Mouse (Mus musculus): ENCODE data around the gene Vmn1r214. TPM values are rescaled to one million over a fixed set of nuclear protein-coding genes. Genes with fewer than 3 reads are reported as not detected.

Vmn1r214 gene
- not detected for polyA plus RNA-seq (2014; fragmentation: Illumina TruSeq; extraction: RNeasy Lipid Tissue Mini Kit (QIAGEN cat#74804))

DNA sequence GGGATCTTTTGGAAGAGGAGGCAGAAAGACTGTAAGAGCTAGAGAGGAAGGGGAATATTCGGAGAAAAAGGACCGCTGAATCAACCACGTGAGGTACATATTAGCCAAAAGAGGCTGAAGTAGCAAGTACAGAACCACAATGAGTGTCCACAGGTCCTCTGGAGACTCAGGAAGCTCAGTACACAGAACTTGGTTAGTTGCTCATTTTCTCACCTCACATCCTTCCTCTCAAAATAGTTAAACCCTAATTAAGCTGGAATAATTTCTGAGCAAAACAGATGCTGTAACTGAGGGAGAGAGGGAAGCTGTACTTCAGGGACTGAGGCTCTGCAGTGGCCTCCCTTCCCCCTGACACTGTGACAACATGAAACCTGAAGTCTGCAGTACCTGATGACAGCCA, at the start of gene Vmn1r214:
Gene Vmn1r214, plus strand, starts transcription at position 301 of the 400 bp plus-strand sequence.

DNA sequence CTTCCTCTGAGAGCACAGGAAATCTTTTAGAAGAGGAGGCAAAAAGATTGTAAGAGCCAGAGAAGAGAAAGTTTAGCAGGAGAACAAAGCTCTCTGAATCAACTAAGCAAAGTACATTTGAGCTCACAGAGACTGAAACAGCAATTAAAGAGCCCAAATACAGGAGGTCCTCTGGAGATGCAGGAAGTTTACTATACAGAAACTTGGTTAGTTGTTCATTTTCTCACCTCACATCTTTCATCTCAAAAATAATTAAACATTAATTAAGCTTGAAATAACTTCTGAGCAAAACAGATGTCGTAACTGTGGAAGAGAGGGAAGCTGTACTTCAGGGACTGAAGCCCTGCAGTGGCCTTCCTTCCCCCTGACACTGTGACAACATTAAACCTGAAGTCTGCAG, 22.9 kb upstream of the Vmn1r214 start, which contains the start of gene Vmn1r213:
Gene Vmn1r213, plus strand, starts transcription at position 301 of the 400 bp plus-strand sequence.

DNA sequence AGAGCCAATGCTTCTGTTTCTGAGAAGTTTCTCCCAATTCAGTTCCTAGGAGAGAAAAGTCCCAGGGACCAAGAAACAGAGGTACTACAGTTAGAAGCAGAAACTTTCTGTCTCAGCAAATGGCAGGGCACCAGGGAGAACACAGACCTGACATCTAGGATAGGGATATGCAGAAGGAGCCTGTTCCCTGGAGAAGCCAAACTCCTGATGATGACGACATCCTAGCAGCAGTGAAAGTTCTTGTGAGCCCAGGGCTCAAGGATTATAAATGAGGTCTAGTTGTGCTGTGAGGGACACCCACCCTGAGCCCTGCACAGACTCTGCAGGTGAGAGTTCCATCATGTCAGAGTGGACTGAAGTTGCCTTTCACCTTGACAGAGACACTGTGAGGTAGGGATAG, 37.5 kb downstream of the Vmn1r214 start, which contains the start of gene Vmn1r215:
Gene Vmn1r215, plus strand, starts transcription at position 301 of the 400 bp plus-strand sequence.

Other genes with a start within 250 kb of the Vmn1r214 start
- gene Vmn1r209, start 220.7 kb upstream of the Vmn1r214 start, polyA plus RNA-seq (2014; fragmentation: Illumina TruSeq; extraction: RNeasy Lipid Tissue Mini Kit (QIAGEN cat#74804)), result not detected
- not detected for gene Vmn1r210, start 199.1 kb upstream of the Vmn1r214 start, polyA plus RNA-seq (2014; fragmentation: Illumina TruSeq; extraction: RNeasy Lipid Tissue Mini Kit (QIAGEN cat#74804))
- gene Vmn1r211, start 172.9 kb upstream of the Vmn1r214 start, polyA plus RNA-seq (2014; fragmentation: Illumina TruSeq; extraction: RNeasy Lipid Tissue Mini Kit (QIAGEN cat#74804)), result not detected
- gene Vmn1r212, start 146.2 kb upstream of the Vmn1r214 start, polyA plus RNA-seq (2014; fragmentation: Illumina TruSeq; extraction: RNeasy Lipid Tissue Mini Kit (QIAGEN cat#74804)), result not detected
- not detected for gene Vmn1r213, start 22.8 kb upstream of the Vmn1r214 start, polyA plus RNA-seq (2014; fragmentation: Illumina TruSeq; extraction: RNeasy Lipid Tissue Mini Kit (QIAGEN cat#74804))
- not detected for gene Vmn1r215, start 37.6 kb downstream of the Vmn1r214 start, polyA plus RNA-seq (2014; fragmentation: Illumina TruSeq; extraction: RNeasy Lipid Tissue Mini Kit (QIAGEN cat#74804))
- not detected for gene Vmn1r217, start 87.8 kb downstream of the Vmn1r214 start, polyA plus RNA-seq (2014; fragmentation: Illumina TruSeq; extraction: RNeasy Lipid Tissue Mini Kit (QIAGEN cat#74804))
- not detected for gene Vmn1r218, start 102.7 kb downstream of the Vmn1r214 start, polyA plus RNA-seq (2014; fragmentation: Illumina TruSeq; extraction: RNeasy Lipid Tissue Mini Kit (QIAGEN cat#74804))
- gene Vmn1r219, start 128.9 kb downstream of the Vmn1r214 start, polyA plus RNA-seq (2014; fragmentation: Illumina TruSeq; extraction: RNeasy Lipid Tissue Mini Kit (QIAGEN cat#74804)), result not detected
- gene Vmn1r220, start 157.6 kb downstream of the Vmn1r214 start, polyA plus RNA-seq (2014; fragmentation: Illumina TruSeq; extraction: RNeasy Lipid Tissue Mini Kit (QIAGEN cat#74804)), result not detected
- not detected for gene Vmn1r221, start 183.7 kb downstream of the Vmn1r214 start, polyA plus RNA-seq (2014; fragmentation: Illumina TruSeq; extraction: RNeasy Lipid Tissue Mini Kit (QIAGEN cat#74804))
- not detected for gene Vmn1r222, start 205.5 kb downstream of the Vmn1r214 start, polyA plus RNA-seq (2014; fragmentation: Illumina TruSeq; extraction: RNeasy Lipid Tissue Mini Kit (QIAGEN cat#74804))
- not detected for gene Vmn1r223, start 216.7 kb downstream of the Vmn1r214 start, polyA plus RNA-seq (2014; fragmentation: Illumina TruSeq; extraction: RNeasy Lipid Tissue Mini Kit (QIAGEN cat#74804))